Mouse (Mus musculus) fat pad, adult 2 months (tissue): ENCODE measurements at regions not wholly inside any gene's neighbourhood (a gene's known extent, or its start where the extent isn't known, plus 50 kb on each side); places are given as distances from the start of the nearest gene placed in this dataset.

Experiments
- DNase-seq: peaks from one replicate; pipeline ENCODE4 v3.0.0-alpha.2; 2011; ENCODE audit warnings: low read depth, low spot score; ENCODE audit errors: extremely low read depth

DNA sequence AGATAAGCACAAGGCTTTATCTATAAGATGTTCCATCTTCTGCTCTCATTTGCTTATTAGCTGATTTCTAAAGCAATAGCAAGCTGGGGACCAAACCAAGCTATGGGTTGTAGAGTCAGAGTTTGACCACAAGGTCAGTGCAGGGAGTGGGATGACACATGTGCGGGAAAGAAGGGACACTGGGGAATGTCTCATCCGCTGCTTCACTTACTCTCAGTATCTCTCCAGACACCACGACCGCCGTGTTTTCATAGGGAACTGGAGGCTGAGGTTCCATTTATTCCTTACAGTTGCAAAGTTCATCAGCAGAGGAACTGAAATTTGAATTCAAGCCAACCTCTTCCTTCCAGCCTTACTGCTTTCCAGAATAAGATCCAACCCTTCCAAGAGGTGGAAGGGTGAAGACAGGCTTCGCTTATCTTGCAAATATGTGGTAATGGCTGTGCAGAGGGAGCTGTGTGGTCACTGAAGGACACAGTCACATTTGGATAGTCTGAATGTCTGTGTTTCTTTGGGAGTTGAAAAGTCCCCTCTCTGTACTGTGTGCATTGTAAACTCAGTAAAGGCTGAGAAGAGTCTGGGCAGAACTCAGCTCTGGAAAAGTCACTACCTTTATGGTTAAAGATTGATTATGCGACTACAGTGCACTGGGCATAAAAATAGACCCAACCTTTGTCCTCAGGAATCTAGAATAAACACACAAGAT is 118.1 kb upstream of the C1qtnf3 start:
- no peak for DNase-seq

DNA sequence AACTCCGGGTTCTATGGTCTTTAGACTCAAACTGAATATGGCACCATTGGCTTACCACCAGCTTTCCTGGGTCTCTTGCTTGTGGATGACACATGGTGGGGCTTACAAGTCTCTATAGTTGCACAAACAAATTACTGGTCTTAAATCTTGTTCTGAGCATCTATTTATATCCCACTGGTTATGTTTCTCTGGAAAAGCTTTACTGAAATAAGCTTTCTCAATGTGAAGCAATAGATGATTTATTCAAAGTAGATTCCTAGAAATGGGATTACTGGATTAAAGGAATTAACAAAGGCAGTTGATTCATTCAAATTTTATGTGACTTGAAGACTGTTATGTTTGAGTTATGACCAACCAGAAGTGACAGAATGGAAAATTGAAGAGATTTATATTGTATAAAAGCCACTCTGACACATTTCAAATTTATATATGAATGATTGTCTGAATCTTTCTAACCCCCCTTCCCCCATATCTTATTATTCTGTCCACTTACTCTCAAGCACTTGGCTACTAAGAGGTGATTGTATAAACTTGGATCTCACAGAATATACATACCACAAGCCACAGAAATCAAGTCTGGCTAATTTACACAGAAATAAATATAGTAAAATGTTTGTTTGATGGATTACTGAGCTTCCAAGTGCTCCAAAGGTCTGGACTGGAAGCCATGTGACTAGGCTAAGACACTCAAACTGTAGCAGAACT is 113.4 kb upstream of the C1qtnf3 start:
- no peak for DNase-seq

DNA sequence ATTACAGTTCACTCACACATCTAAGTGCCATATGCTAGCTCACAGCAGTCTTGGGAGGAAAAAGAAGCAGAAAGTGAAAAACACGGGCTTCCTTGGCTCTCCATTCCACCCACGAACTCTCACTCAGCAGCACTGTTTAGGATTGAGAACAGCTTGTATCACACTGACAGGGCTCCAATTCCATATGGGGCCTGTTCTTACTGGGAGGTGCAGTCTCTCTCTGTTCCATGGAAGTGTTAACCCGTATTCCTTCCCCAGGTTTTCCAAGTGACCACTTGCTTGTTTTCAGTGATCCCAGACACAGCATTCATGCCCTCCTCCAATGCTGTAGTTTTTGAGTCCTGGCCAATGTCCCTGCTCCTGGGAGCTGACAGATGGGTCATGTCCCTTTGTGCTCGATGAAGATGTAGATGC is 111.5 kb upstream of the C1qtnf3 start:
- DNase-seq = no peak

DNA sequence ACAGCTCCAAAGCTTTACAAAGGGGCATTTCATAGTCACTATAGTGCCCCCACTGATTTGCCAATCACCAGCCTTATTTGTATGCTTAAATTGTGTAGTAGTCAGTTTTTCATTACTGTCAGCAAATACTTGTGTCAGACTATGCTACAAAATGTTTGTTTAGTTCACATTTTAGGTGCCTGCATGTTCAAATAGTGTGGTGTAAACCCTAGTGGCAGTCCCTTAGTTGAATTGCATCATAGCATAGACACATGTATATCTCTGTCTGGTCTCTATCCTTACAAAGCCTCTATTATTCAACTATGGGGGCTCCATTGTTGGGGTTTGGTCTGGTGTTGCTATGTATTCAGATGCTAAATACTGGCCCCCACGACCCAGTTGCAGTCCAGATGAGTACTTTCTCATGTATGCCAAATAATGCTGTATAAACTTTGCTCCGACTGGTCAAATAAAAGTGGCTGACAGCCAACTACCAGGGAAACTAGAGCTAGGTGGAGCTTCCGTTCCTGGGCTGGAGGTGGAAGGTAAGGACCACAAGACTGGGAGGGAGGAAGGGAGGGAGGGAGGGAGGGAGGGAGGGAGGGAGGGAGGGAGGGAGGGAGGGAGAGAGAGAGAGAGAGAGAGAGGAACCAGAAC is 109.0 kb upstream of the C1qtnf3 start:
- no peak for DNase-seq

DNA sequence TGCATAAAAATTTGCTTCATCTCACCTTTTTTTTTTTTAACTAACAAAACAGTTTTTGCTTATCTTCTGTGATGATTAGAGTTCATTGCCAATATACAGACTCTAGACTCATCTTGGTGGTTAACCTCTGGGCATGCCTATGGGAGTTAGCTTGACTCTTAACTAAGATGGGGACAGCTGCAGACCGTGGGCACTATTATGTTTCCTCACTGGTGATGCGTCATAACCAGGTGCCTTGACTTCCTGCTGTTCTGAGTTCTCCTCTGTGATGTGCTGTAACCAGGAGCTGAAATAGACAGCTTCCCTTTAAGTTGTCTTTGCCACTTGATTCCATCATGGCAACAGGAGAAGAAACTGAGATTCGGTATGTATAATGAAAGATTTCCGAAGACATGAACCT is 105.4 kb upstream of the C1qtnf3 start:
- DNase-seq = no peak

DNA sequence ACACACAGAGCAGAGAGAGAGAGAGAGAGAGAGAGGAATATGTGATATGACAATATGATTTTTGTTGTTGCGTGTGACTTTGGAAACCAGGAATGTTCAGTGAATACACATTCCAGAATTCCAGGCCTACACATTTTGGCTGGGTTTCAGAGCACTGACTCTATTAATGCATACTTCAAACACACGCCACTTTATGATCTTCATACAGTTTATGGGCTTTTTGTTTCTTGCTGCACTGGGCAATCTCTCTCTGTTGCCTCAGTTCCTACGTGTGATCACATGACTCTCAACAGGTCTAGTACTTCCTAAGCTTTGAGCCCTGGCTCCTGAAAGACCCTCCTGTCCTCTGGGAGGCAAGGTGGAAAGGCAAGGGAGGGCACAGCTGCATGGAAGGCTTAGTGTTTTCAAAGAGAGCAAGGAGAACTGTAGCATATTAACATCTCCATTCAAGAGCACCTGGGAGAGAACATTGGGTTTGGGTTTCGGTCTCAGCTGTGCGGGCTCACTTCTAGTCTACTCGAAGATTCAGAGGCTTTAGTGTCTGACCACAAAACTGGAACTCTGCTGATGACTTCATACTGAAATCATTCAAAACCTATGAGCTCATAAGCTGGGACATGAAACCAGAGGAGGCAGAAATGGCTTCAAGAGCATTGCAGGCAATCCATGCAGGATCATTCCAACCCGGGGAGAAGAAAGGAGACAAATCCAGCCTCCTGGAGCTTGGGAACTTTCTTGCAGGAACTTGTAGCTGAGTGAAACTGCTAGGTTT is 87.9 kb upstream of the C1qtnf3 start:
- DNase-seq = no peak

DNA sequence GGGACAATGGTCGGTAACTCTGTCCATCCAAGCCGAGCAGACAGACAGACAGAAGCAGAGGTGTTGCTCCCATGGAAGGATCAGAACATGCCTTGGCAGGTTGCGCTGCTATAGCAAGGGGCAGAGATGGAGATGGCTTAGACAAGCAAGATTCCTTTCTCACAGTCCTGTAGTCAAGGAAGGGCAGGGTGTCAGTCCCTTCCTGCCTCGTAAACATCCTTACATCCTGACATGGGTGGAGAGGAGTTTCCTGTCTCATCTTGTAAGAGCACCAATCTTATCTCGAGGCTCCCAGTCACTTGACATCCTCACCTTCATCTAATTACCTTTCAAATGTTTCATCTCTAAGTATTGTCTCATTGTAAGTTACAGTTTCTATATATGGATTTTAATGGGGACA is 87.0 kb upstream of the C1qtnf3 start:
- DNase-seq = no peak

DNA sequence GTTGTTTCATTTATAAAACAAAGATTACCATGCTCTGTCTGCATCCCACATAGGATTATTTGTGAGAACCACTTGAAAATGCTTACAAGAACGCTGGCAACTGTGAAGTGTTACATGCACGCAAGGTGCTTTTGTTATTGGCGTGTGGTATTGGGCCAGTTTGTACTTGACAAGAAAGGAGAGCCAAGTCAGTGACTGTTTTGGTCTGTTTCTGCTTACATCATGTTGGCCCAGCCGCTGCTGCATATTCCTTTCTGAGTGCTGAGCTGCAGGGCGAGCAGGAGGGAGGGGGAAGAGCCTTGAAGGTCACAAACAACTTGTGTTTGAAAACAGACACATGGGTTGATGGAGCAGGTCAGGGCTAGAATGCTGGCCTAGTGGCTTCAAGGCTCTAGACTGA is 85.3 kb upstream of the C1qtnf3 start:
- peak; percentile 79 for DNase-seq

DNA sequence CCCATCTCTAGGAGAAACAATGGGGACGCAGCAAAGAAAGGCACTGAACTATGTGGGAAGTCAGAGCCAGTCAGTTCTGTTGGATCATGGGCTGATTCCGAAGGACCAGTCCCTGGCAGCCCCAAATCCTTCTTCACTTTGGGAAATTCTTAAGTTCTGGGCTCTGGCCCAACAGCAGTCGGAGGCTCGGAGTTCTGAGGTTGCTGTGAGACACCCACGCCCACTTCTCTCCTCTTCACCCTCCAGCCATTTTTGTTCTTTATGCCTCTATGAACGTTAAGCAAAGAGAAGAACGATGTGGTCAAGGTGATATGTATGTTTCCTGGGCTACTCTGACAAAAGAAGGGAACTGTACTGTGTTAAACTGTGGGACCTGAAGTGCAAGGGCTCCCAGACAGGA is 84.0 kb upstream of the C1qtnf3 start:
- DNase-seq = peak; percentile 45

DNA sequence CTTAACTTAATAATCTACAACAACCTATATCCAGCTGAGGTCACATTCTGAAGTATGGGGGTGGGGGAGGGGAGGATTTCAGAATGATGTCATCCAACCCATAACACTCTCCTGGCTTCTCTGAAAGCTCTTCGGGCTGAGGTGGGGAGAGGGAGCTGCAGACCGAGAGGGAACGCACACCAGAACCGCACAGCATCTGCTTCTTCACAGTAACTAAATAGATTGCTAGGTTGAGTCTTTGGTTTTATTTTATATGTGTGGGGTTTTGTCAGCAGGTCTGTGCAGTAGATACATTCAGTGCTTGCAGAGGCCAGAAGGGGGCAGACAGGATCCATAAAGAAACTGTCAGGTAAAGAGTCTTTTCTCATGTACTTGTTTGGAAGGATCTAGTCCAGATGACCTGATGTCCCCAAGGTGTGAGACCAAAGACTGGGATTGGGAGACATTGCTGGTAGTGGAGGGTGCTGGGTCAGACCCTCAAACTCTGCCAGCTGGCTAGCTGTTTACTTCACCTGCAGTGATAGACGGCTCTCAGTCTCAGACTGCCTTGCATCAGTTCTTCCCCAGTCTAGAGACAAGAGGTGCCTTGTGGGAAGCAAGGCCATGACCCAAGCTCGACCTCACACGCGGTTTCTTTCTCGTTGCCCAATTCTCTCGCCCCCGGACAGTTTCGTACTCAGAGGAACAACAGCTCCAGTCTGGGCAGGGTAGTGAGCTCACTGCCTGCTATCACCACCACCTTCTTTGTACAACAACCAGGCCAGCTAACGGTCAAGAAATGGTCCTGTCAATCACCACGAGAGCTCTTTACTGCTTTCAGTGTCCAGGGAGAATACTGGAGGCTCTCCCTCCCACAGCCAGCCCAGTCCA is 83.2 kb upstream of the C1qtnf3 start:
- DNase-seq = peak; percentile 21

DNA sequence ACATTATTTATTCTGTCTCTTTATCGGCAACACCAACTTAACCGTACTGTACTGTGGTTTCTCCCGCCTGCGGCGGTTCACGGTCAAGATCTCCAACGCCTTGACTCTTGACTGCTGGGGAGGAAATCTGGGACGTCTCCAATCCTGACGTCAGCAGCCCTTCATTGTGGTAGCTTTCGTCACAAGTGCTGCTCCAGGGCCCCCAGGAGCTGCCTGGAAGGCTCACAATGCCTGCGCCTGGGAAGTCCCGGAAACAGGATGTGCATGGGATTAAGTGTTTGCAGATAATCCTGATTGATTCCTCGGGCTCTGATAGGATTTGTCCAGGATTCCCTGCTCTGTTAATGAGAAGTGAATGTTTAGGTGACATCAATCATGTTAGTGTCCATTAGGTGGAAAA is 82.3 kb upstream of the C1qtnf3 start:
- DNase-seq = no peak

DNA sequence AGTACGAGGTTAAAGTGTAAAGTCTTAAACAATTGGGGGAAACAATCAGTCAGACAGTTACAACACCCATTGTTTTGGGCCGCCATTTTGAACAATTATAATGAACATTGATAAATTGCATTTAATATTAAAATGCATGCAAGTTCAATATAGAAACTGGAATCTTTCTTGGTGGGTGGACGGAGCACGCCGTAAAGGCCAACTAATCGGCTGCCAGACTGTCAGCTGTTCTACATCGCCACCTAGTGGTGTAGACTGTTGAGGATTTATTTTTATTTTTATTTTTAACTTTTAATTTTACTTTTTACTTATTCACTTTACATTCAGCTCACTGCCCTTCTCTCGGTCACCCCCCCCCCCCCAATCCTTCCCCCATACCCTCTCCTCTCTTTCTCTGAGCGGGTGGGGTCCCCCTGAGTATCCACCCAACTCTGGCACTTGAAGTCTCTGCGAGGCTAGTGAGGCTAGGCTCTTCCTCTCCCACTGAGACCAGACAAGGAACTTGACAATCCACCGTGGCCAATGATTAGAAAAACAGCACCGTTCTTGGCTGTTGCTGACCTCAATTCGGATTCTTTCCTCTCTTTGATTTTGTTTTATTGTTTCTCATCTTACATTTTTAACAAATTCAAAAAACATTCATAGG is 79.7 kb upstream of the C1qtnf3 start:
- DNase-seq = no peak

DNA sequence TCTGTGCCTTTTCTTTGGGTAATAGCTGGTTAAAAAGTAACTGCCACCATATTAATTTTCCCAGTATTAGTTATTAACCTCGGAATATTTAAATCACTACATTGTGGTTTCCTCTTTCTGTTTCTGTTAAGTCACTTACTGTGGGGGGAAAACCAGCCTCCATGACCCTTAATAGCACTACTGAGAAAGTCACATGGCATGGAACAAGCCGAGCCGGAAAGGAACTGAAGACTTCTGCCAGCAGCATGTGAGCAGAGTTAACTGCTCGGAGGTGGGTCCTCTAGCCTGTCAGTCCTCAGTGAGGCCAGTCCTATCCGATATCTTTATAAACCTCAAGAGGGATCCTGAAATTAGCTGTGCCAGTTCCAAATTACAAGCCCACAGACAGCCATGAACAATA is 75.8 kb upstream of the C1qtnf3 start:
- DNase-seq = no peak

DNA sequence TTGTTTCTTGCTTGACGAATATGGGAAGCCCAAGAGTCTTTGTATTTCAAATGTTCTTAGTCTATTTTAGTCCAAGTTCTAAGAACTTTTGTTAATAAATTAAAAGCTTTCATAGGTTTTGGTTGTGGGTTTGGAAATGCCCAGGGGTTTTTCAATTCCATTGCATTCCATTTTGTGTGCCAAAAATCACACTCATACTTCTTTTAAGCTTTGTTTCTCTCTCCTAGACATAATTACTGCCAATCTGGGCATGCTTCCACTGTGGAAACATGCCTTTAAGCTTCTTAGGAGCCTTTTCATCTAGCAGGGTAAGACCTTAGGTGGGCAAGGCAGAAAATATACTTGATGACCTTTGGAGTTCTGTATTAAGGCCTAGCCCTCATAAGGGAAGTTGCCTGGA is 70.4 kb upstream of the C1qtnf3 start:
- no peak for DNase-seq

DNA sequence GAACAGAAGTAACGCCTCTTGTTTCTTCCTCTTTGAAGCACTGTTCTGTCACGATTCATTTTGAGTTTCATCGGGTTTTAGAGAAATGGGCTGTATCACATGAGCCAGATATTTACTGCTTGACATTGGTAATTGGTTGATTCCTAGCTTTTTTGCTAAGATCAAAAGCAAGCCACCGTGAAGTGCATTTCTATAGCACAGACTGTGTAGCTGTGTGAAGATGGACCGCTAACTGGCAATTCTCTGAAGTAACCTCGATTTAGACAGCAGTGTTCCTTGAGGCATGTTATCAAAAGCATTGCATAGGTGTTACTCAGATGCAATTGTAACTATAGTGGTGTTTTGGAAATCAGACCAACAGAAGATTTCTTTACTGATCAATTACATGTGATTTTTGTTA is 64.1 kb upstream of the C1qtnf3 start:
- no peak for DNase-seq

DNA sequence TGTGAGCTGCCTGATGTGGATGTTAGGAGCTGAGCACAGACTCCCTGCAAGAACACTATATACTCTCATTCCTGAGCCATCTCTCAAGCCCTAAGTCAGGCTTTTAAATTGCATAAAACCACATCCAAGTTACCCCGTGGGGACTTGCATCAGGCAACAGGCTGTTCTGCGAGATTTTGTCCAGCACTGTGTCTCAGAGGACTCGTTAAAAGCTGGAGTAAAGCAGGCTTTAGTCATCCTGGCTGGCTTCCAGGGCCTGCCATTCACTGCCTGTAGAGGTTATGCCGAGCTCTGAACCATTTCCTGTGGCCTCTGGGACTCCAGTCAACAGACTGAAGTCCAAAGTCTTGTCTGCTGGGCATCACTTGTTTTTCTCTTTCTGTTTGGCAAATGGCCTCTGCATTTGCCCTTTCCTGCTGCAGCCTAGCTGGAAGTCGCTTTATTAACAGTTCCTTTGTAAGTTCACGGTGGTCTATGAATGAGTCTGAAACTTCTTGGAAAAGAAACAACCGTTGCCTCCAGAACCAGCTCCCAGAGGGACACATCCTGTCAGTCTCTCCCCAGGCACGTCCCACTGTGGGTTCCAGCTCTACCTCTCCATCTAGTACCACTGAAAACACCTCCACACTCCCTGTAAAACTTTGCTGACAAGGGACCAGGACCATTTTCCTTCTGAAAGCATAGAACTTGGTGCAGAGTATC is 61.8 kb upstream of the C1qtnf3 start:
- no peak for DNase-seq

DNA sequence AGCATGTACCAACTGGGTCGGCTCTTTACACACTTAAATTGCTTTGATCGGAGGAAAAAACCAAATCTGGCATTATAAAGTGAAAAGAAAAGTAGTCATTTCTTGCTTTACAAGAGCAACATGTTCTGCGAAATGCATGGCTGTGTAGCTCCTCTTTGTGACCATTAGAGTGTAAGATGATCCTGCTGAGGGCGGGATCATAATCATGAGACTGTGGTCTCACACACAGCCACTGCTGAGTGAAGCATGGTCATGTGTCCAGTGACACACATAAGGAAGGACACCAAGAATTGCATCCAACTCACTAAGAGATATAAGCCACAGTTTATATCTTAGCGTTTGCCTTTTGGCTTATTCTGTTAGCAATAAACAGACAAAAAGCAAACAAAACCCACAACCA is 53.8 kb upstream of the C1qtnf3 start:
- DNase-seq = no peak

DNA sequence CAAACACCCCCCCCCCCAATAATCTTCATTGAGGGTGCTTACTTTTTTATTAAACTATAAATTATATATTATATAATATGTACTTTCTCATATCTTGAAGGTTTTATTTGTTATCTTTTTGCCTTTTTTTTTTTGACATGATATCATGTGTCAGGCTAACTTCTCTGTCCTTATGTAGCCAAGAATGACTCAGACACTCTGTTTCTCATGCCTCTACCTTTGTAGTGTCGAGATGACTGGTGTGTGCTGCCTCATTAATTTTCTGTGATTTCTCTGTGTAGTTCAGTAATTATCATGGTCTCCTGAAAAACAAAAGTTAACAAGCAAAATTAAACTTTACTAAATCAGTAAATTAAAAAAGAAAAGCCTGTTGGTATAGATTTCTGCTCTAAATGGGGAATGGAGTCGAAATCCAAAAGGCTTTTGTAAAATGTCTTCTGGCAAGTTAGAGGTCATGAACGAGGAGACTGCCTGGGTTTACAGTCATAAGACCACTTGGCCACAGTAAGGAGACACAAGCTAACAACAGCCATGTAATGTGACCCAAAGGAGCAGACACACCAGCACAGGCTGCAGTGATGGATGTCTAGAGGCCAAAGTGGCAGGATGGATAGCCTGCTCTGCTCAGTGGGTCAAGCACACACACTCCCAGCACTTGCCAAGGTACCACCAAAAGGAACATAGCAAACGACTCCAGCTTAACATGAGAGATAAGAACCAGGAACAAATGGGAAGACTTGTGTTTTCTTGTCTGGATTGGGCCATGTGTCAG is 53.2 kb upstream of the C1qtnf3 start:
- no peak for DNase-seq

DNA sequence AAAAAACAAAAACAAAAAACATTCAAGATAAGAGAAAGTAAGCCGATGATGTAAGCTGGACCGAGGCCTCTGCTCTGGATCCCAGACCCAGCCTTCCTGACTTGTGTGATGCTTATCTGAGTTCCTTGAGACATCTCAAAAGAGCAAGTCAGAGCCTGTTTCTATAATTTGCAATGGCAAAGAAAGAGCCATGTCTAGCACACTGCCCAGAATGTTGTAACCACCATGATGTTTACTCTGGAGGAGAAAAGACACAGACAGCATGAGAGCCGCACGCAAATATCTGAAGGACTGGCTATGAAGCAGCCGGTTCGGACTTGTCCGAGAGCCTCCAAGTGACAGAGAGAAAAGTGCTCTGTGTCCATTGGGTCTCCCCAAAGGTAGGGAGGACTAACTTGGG is 52.2 kb upstream of the C1qtnf3 start:
- no peak for DNase-seq
